Mouse (Mus musculus) lung, embryonic 15.5 days (tissue): ENCODE measurements around the gene Pcdh9. TPM values are rescaled to one million over a fixed set of nuclear protein-coding genes. Genes with fewer than 3 reads are reported as not detected.
"Not testable (repeated sequence)": the region's sequence is repeated elsewhere in the genome, so short reads cannot be mapped to it uniquely, and the experiment has no call there.

Source experiments
- ATAC-seq: fragments of 200-750 bp; cut with Nextera tagmentation; 2 replicates; pipeline ENCODE4 v1.8.0; 2017; ENCODE audit warnings: moderate number of reproducible peaks, borderline replicate concordance; ENCODE audit not compliant: low FRiP score, low TSS enrichment; ENCODE audit errors: extremely low read depth
- H3K27ac ChIP-seq: fragments of 300-500 bp; sonication (generic); 2 replicates; pipeline ENCODE4 v1.5.1; 2015; ENCODE audit warnings: moderate library complexity, mild to moderate bottlenecking, inconsistent platforms
- H3K27me3 ChIP-seq: fragments of 300-500 bp; sonication (generic); 2 replicates; pipeline ENCODE4 v1.6.1; 2015; ENCODE audit warnings: inconsistent platforms
- H3K36me3 ChIP-seq: fragments of 300-500 bp; sonication (generic); 2 replicates; pipeline ENCODE4 v1.6.1; 2015; ENCODE audit warnings: inconsistent platforms
- H3K4me1 ChIP-seq: fragments of 300-500 bp; sonication (generic); 2 replicates; pipeline ENCODE4 v1.6.1; 2015; ENCODE audit warnings: inconsistent platforms
- H3K4me2 ChIP-seq: fragments of 300-500 bp; sonication (generic); 2 replicates; pipeline ENCODE4 v1.6.1; 2015; ENCODE audit warnings: inconsistent platforms, mild to moderate bottlenecking, moderate library complexity
- H3K4me3 ChIP-seq: fragments of 300-500 bp; sonication (generic); 2 replicates; pipeline ENCODE4 v1.5.1; 2015; ENCODE audit warnings: mild to moderate bottlenecking, inconsistent platforms
- H3K9ac ChIP-seq: fragments of 300-500 bp; sonication (generic); 2 replicates; pipeline ENCODE4 v1.6.1; 2015; ENCODE audit warnings: inconsistent platforms
- H3K9me3 ChIP-seq: fragments of 300-500 bp; sonication (generic); 2 replicates; pipeline ENCODE4 v1.6.1; 2016; ENCODE audit warnings: inconsistent platforms
- WGBS: fragments of 180-500 bp; shearing (Covaris S2); methylation state at CpG from one replicate; pipeline ENCODE4 v1.1.7; 2015; 5-methylcytosine and 5-hydroxymethylcytosine counted together
- polyA plus RNA-seq: library from polyadenylated mRNA; unstranded; fragments of >200 nt; fragmentation: Nextera tagmentation; extraction: Ambion mirVana; gene quantifications from 2 replicates; pipeline ENCODE4 v1.2.1, GENCODE M21; 2015

Pcdh9 gene
- polyA plus RNA-seq, 1 experiment from 2014 or later: 10.3 TPM

- ATAC-seq: no peak
Observed at GRCm38 (mm10) chr14:93234333-93234732, 656.1 kb downstream of the Pcdh9 start.

GRCm38 (mm10) chr14:93233599-93233998, 656.9 kb downstream of the Pcdh9 start:
- Histone ChIP-seq H3K9me3 (no peaks in the 10 kb centered on the region), H3K27ac (no peak overlapping the region), H3K4me3 (no peak overlapping the region), H3K9ac (no peak overlapping the region), H3K4me2 (no peak overlapping the region), H3K4me1 (peaks cover 4% of the 10 kb centered on the region; the same call in 1 of the 2 replicates), H3K27me3 (no peaks in the 10 kb centered on the region), H3K36me3 (no peaks in the 10 kb centered on the region)
- ATAC-seq: no peak; the same call in 1 of the 2 replicates
- WGBS: 40% methylated on average over 6 of the region's 6 CpGs

More at GRCm38 (mm10) chr14:93234333-93234732, 656.1 kb downstream of the Pcdh9 start:
- WGBS: 53% methylated on average over 3 of the region's 3 CpGs
- Histone ChIP-seq H3K4me3 (no peak overlapping the region), H3K27me3 (no peaks in the 10 kb centered on the region), H3K4me1 (peaks cover 4% of the 10 kb centered on the region; the same call in 1 of the 2 replicates), H3K9ac (no peak overlapping the region), H3K9me3 (no peaks in the 10 kb centered on the region), H3K27ac (no peak overlapping the region), H3K36me3 (no peaks in the 10 kb centered on the region), H3K4me2 (no peak overlapping the region)

DNA sequence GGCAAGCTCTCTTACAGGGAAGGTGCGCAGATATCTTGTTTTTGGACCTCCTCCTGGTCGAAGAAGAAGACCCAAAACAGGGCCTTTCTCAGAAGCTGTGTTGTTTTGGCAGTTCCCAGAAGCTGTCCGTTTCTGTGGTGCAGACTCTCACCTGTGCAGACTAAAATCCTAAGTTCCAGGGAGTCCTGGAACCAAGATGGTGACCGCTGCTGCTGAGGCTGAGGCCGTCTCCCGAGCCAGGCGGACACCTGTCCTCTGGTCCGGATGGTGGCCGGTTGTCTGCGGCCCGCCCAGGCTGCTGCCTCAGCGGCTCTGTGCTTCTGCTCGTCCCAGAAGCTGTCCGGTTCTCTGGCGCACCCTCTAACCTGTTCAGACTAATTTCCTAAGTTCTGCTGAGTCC, 675.6 kb downstream of the Pcdh9 start:
- not testable (repeated sequence) for H3K27me3 ChIP-seq, H3K4me1 ChIP-seq, H3K9me3 ChIP-seq, H3K27ac ChIP-seq, H3K36me3 ChIP-seq, H3K4me2 ChIP-seq, ATAC-seq, H3K4me3 ChIP-seq, H3K9ac ChIP-seq
- WGBS: 91% methylated on average over 9 of the region's 15 CpGs

GRCm38 (mm10) chr14:93199791-93200190, 690.7 kb downstream of the Pcdh9 start:
- Histone ChIP-seq H3K9me3 (no peaks in the 10 kb centered on the region), H3K4me3 (no peak overlapping the region), H3K36me3 (no peaks in the 10 kb centered on the region), H3K27me3 (no peaks in the 10 kb centered on the region), H3K9ac (no peak overlapping the region), H3K27ac (no peak overlapping the region), H3K4me2 (no peak overlapping the region), H3K4me1 (no peaks in the 10 kb centered on the region)
- ATAC-seq: no peak
- 44% methylated on average over 2 of the region's 2 CpGs for WGBS

- Histone ChIP-seq H3K9ac (no peak overlapping the region), H3K4me2 (no peak overlapping the region), H3K9me3 (no peaks in the 10 kb centered on the region), H3K36me3 (no peaks in the 10 kb centered on the region), H3K27ac (no peak overlapping the region), H3K4me1 (no peaks in the 10 kb centered on the region), H3K4me3 (no peak overlapping the region), H3K27me3 (no peaks in the 10 kb centered on the region)
- WGBS: 82% methylated on average over 9 of the region's 9 CpGs
- no peak for ATAC-seq
Observed at GRCm38 (mm10) chr14:93182606-93183491, 707.6 kb downstream of the Pcdh9 start.

GRCm38 (mm10) chr14:93169201-93169600, 721.3 kb downstream of the Pcdh9 start:
- H3K36me3 ChIP-seq: no peaks in the 10 kb centered on the region
- H3K4me1 ChIP-seq: no peaks in the 10 kb centered on the region
- H3K9me3 ChIP-seq: no peaks in the 10 kb centered on the region
- no peak overlapping the region for H3K27ac ChIP-seq
- no peaks in the 10 kb centered on the region for H3K27me3 ChIP-seq
- H3K9ac ChIP-seq: no peak overlapping the region
- no peak overlapping the region for H3K4me2 ChIP-seq
- H3K4me3 ChIP-seq: no peak overlapping the region
- no peak for ATAC-seq

DNA sequence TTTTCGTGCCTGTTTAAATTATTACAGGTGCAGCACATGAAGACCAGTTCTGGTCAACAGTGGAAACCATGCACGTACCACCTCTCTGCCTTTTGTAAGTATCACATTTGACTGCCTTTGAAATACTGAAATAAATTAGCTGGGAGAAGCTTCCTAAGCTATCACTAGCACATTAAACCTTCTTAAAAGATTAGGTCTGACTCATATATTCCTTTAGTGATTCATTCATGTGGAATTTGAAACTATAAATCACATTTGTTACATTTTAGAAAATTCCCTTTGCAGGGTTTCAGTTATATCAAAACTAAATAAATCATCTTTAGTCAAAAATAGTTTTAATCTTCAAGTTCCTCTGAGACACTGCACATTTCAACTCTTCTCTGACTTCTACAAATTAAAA, 722.1 kb downstream of the Pcdh9 start:
- no peaks in the 10 kb centered on the region for H3K4me1 ChIP-seq

DNA sequence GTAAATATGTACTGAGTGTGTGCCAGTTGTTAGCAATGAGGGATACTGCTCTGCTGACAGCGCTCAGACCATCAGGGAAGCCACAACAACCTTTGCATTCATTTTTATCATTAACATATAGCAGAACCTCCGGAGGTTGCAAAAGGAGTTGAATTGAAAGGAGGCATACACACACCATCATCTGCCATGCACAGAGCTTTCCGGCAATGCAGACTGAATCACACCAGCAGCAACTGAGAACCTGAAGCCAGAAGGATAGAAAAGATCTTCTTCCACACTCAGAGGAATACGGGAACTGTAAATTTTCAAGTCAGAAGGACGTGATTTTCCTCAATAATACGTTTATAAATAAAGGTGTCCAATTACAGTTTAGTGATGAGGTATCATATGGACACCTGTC, 747.1 kb downstream of the Pcdh9 start:
- 69% methylated on average over 6 of the region's 6 CpGs for WGBS
- Histone ChIP-seq H3K9me3 (no peaks in the 10 kb centered on the region), H3K9ac (no peak overlapping the region), H3K4me2 (no peak overlapping the region), H3K27ac (no peak overlapping the region), H3K4me3 (no peak overlapping the region), H3K36me3 (no peaks in the 10 kb centered on the region), H3K4me1 (no peaks in the 10 kb centered on the region), H3K27me3 (no peaks in the 10 kb centered on the region)
- ATAC-seq: no peak

More for the DNA sequence above, 722.1 kb downstream of the Pcdh9 start:
- Histone ChIP-seq H3K9me3 (no peaks in the 10 kb centered on the region), H3K27ac (no peak overlapping the region), H3K4me3 (no peak overlapping the region), H3K27me3 (no peaks in the 10 kb centered on the region), H3K9ac (no peak overlapping the region), H3K4me2 (no peak overlapping the region), H3K36me3 (no peaks in the 10 kb centered on the region)
- no peak for ATAC-seq
- 63% methylated on average over 2 of the region's 2 CpGs for WGBS

GRCm38 (mm10) chr14:93142076-93142475, 748.4 kb downstream of the Pcdh9 start:
- H3K9ac ChIP-seq: no peak overlapping the region
- H3K4me2 ChIP-seq: no peak overlapping the region
- no peaks in the 10 kb centered on the region for H3K9me3 ChIP-seq
- ATAC-seq: no peak
- no peak overlapping the region for H3K27ac ChIP-seq
- H3K36me3 ChIP-seq: no peaks in the 10 kb centered on the region
- no peak overlapping the region for H3K4me3 ChIP-seq
- H3K27me3 ChIP-seq: no peaks in the 10 kb centered on the region
- 50% methylated on average over 4 of the region's 4 CpGs for WGBS
- no peaks in the 10 kb centered on the region for H3K4me1 ChIP-seq

GRCm38 (mm10) chr14:93126993-93127392, 763.5 kb downstream of the Pcdh9 start:
- no peaks in the 10 kb centered on the region for H3K9me3 ChIP-seq
- H3K4me1 ChIP-seq: no peaks in the 10 kb centered on the region
- no peak overlapping the region for H3K9ac ChIP-seq
- H3K4me3 ChIP-seq: no peak overlapping the region
- 74% methylated on average over 3 of the region's 3 CpGs for WGBS
- ATAC-seq: no peak
- no peaks in the 10 kb centered on the region for H3K27me3 ChIP-seq
- H3K36me3 ChIP-seq: no peaks in the 10 kb centered on the region
- H3K4me2 ChIP-seq: no peak overlapping the region
- H3K27ac ChIP-seq: no peak overlapping the region

GRCm38 (mm10) chr14:93102755-93103154, 787.7 kb downstream of the Pcdh9 start:
- H3K4me1 ChIP-seq: no peaks in the 10 kb centered on the region
- ATAC-seq: no peak

GRCm38 (mm10) chr14:93095081-93095480, 795.4 kb downstream of the Pcdh9 start:
- Histone ChIP-seq H3K27me3 (no peaks in the 10 kb centered on the region), H3K36me3 (no peaks in the 10 kb centered on the region), H3K4me2 (no peak overlapping the region), H3K27ac (no peak overlapping the region), H3K4me3 (no peak overlapping the region), H3K4me1 (0 out of 2 replicates have a peak, but pooled peaks cover 4% of the 10 kb centered on the region), H3K9me3 (no peaks in the 10 kb centered on the region), H3K9ac (no peak overlapping the region)
- peak; percentile 62; the same call in 1 of the 2 replicates for ATAC-seq
- WGBS: 35% methylated on average over 2 of the region's 2 CpGs

More at GRCm38 (mm10) chr14:93102755-93103154, 787.7 kb downstream of the Pcdh9 start:
- H3K9ac ChIP-seq: no peak overlapping the region
- no peak overlapping the region for H3K4me3 ChIP-seq
- H3K36me3 ChIP-seq: no peaks in the 10 kb centered on the region
- no peaks in the 10 kb centered on the region for H3K27me3 ChIP-seq
- no peak overlapping the region for H3K27ac ChIP-seq
- 63% methylated on average over 2 of the region's 2 CpGs for WGBS
- no peak overlapping the region for H3K4me2 ChIP-seq
- H3K9me3 ChIP-seq: no peaks in the 10 kb centered on the region
